Mouse (Mus musculus): ENCODE measurements around the gene Rps7.

The Rps7 gene

GRCm38 (mm10) chr12:28617297-28617696, 18.5 kb downstream of the Rps7 start:
- no peak for DNase-seq (ENCODE audit: low read depth, low spot score)

GRCm38 (mm10) chr12:28614401-28614800, 21.4 kb downstream of the Rps7 start:
- no peak for DNase-seq (ENCODE audit: low read depth, low spot score)

DNA sequence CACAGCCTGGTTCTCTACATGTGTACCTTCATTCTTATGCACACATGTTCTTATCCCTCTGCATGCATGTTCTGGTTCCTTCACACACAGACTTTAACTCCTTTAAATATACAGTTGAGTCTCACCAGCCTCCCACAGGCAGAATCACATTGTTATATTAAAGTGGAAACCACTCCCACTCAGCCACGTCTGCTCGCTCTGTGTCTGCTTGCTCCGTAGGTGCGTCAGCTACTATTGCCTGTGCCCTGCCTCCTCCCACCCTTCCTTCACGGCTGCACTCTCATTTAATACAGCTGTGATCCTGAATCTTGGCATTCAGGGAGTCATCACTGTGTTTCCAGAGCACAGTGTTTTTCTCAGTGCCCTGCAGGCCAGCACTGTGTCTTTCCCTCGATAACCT, 23.4 kb downstream of the Rps7 start:
- DNase-seq (ENCODE audit: low read depth, low spot score), result no peak

GRCm38 (mm10) chr12:28607546-28608305, 28.0 kb downstream of the Rps7 start:
- no peak for DNase-seq (ENCODE audit: low read depth, low spot score)

DNA sequence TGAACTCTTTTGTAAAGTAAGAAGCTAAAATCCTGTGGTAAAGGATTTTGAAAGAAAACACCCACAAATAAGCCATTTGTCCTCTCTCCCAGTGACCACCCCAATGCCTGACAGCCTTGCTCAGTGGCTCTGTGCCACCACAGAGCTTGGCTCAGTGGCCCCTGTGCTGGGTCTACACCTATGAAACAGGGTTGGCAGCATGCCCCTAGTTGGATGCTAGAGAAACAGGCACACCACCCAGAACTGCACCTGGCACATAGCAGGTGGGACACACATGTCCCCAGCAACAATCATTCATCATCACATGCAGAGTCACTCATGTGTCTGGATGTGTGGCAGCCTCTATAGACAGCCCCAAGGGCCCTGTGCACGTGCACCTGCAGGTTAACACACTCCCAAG, 32.3 kb downstream of the Rps7 start:
- DNase-seq (ENCODE audit: low read depth, low spot score), result no peak

DNA sequence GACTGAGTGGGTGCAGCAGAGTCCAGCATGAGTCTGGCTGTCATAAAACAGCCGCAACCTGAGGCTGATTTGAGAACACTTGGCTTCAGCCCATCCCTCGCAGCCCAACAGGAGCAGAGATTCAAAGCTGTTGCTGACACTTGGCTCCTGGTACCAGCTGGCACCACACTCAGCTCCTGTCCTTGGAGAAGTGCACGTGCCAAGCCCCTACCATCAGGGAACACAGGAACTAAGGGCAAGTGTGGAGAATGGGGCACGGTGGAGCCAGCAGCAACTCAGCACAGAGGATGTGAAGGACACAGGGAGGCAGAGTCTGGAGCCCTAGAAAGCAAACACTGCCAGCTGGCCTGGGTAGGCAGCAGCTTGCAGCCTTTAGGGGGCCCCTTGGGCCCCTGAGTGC, 33.5 kb downstream of the Rps7 start:
- DNase-seq (ENCODE audit: low read depth, low spot score), result no peak

DNA sequence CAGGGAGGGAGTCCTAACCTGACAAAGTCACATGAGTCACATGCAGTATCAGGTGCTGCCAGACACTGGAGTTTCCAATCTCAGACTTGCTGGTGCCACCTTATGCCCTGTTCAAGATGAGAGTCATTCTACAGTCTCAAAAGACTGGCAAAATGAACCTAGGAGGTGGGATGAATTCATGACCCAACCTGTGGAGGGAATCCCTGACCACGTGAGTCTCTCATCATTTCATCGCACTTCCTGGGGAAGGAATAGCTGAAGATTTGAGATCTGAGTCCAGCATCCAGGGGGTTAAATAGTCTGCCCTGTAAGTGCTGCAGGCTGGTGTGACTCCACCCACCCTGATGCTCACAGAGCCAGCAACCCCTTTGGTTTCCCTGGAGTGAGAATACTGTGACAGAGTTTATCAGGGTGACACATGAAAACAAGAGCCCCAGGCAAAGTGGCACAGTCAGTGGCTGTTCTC, 37.2 kb downstream of the Rps7 start:
- DNase-seq (ENCODE audit: low read depth, low spot score), result no peak

GRCm38 (mm10) chr12:28598110-28598509, 37.6 kb downstream of the Rps7 start:
- DNase-seq (ENCODE audit: low read depth, low spot score), result no peak

DNA sequence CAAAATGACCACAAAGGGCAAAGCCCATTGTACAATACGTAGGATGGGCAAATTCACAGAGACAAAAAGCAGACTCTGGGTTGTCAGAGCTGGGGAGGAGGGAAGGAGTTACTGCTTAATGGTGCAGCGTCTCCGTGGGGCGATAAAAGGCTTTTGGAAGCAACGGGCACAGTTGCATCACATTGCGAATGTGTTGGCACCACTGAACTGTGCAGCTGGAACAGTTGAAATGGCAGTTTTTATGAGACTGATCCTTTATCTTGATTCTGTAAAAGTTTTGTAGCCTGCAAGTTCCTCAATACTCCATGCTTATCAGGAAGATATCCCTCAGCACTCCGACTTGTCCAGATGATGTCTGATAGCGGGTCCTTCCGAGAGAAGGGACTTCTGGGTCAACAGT, 38.1 kb downstream of the Rps7 start:
- no peak for DNase-seq (ENCODE audit: low read depth, low spot score)

GRCm38 (mm10) chr12:28596851-28597250, 38.9 kb downstream of the Rps7 start:
- DNase-seq (ENCODE audit: low read depth, low spot score), result no peak

- DNase-seq (ENCODE audit: low read depth, low spot score), result no peak
Measured at GRCm38 (mm10) chr12:28590428-28590827, 45.3 kb downstream of the Rps7 start.

DNA sequence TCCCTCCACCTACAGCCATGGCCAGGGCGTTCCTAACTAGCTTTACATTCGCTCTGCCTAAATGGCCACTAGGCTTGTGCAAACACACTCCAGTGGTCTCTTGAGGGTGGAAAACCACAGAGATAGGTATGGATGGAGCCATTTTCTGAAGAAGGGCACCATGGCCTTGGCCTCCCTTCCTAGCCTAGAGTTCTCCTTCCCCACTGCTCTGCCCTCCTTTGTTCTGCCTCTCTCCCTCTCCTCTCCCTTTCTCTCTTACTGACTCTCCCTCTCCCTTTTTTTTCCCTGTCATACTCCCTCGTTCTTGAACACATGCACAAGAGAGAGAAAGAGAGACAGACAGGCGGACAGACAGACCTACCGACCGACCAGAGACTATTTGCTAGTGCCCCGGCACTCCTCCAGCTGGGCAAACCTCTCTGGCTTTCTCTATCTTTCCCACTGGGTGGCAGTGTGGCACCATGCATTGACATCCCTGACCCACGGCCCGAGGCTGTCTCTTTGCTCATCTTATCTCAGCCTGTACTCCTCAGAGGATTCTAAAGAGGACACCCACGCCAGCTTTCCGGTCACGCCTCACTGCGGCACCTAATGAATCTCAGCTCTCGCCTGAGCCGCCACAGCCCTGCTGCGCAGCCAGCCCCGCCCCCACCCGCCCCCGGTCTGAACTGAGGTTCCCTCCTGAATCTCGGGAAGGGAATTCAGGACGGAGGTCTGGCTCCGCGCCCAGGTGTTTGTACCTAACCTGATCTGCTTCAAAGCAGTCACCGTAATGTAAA, 46.5 kb downstream of the Rps7 start:
- DNase-seq (ENCODE audit: low read depth, low spot score), result peak; percentile 86

DNA sequence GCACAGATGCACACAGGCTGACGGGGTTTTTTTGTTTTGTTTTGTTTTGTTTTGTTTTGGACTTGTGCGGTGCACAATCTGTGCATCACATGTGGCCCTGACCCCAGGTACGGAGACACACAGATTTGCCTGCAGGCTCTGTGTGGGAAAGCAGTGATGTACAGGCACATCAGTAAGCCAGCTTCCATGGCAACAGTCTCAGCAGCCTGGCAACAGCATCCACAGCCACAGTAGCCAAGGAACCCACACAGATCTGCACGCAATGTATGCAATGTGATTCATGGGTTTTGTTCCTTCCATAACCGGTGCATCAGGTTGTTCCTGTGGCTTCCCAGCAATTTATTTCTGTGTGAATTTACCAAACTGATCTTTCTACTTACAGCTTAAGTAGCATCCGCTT, 47.8 kb downstream of the Rps7 start:
- DNase-seq (ENCODE audit: low read depth, low spot score), result no peak

- no peak for DNase-seq (ENCODE audit: low read depth, low spot score)
Measured at GRCm38 (mm10) chr12:28584036-28584435, 51.7 kb downstream of the Rps7 start.

DNA sequence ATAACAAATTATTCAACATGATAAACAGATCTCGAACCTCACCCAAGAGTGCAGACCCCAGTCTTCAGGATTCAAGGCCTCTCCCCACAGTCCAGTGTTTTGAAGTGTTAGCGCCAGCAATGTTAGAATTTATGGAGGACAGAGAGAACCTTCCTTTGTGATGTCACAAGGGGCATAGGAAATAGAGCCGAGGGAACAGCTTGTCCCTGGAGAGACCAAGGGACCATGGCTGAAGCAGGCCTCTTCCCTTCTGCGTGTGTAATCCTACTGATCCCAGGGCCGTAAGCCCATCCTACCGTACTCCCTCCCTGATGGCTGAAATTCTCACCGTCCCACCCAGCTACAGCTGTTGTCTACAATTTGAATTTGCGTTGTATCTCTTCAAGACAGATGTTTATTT, 53.3 kb downstream of the Rps7 start, which contains the start of gene Allc:
Gene Allc (minus strand): TSS at position 101 of the 400 bp plus-strand sequence.
- no peak for DNase-seq (ENCODE audit: low read depth, low spot score)

Measured in mesoderm, embryonic 11.5 days (tissue).